Mouse (Mus musculus): ENCODE data around the gene Xpa. TPM values are rescaled to one million over a fixed set of nuclear protein-coding genes. Genes with fewer than 3 reads are reported as not detected.

The Xpa gene
- polyA plus RNA-seq, 1 experiment from 2014 or later, result 23.5 TPM

DNA sequence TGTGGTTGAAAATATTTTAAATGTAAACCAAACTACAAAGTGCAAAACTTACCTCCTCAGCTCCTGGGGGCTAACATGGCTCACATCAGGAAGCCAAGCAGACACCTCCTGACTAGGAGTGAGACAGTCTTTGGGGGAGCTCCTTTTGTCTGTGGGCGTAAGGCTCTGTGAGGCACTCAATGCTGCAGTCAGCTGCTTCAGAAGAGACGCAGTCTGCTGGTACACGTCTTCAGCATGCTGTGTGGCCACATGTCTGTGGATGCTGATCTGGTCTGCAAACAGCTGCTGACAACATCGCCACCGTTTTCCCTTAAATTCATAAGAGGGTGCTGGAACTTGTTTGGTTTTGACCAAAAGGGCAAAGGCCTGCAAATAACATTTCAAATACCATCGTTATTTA is 64.3 kb downstream of the Xpa start:
- H3K9me3 ChIP-seq (ENCODE audit: control insufficient read depth, low read length), result no peaks in the 10 kb centered on the region; the same call in 1 of the 2 replicates
- no peak for ATAC-seq
- no peak overlapping the region for H3K4me3 ChIP-seq (ENCODE audit: low read length)
- H3K4me1 ChIP-seq (ENCODE audit: control insufficient read depth, insufficient read depth, low read depth, low read length), result peaks cover 2% of the 10 kb centered on the region
- H3K4me2 ChIP-seq (ENCODE audit: low read length), result no peak overlapping the region
- no peak overlapping the region for H3K9ac ChIP-seq (ENCODE audit: low read depth, low read length)
- H3K36me3 ChIP-seq (ENCODE audit: control insufficient read depth, insufficient read depth, low read length), result peaks cover 26% of the 10 kb centered on the region
- no peaks in the 10 kb centered on the region for H3K27me3 ChIP-seq (replicated peaks; ENCODE audit: control insufficient read depth, insufficient read depth, low read length)
- H3K27ac ChIP-seq (ENCODE audit: low read depth, low read length), result no peak overlapping the region
- WGBS, result 88% methylated on average over 6 of the region's 6 CpGs

DNA sequence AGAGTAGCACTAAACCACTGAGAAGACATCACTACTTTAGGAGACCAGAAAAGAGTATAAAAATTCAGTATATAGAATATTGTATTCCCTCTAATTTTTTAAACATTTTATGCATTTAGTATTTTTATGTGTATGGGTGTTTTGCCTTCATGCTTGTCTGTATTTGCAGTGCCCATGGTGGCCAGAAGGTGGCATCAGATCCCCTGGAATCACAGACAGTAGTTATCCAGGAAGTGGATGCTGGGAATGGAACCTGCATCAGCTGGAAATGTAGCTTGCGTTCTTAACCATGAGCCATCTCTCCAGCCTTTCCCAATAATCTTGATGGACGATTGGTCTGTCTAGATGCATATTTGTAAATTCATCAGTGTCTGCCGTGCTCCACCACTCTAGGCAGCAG is 65.9 kb downstream of the Xpa start:
- Histone ChIP-seq H3K9me3 (ENCODE audit: control insufficient read depth, low read length) (no peaks in the 10 kb centered on the region; the same call in 1 of the 2 replicates), H3K36me3 (ENCODE audit: control insufficient read depth, insufficient read depth, low read length) (peaks cover 32% of the 10 kb centered on the region), H3K27me3 (replicated peaks; ENCODE audit: control insufficient read depth, insufficient read depth, low read length) (no peaks in the 10 kb centered on the region), H3K4me1 (ENCODE audit: control insufficient read depth, insufficient read depth, low read depth, low read length) (no peaks in the 10 kb centered on the region), H3K4me3 (ENCODE audit: low read length) (no peak overlapping the region), H3K4me2 (ENCODE audit: low read length) (no peak overlapping the region), H3K27ac (ENCODE audit: low read depth, low read length) (no peak overlapping the region), H3K9ac (ENCODE audit: low read depth, low read length) (no peak overlapping the region)
- ATAC-seq, result no peak
- WGBS, result 59% methylated on average over 3 of the region's 3 CpGs

DNA sequence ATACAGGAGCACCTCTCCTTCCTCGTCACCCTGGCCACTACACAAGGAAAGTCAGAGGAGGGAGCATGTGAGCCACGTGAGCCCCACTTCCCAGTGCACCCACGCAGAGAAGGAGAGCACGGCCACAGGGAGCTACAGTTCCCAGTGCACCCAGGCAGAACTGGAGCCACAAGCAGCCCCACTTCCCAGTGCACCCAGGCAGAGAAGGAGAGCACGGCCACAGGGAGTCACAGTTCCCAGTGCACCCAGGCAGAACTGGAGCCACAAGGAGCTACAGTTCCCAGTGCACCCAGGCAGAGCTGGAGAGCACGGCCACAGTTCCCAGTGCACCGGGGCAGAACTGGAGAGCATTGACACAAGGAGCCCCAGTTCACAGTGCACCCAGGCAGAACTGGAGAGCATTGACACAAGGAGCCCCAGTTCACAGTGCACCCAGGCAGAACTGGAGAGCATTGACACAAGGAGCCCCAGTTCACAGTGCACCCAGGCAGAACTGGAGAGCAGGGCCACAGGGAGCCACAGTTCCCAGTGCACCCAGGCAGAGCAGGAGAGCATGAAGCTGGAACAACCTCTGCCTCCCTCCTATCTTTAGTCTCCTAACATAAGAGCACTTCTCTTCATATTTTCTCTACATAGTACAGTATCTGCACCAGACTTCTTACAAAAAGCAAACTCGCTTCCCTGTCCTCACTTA is 66.7 kb downstream of the Xpa start:
- no peak overlapping the region for H3K4me2 ChIP-seq (ENCODE audit: low read length)
- no peak overlapping the region for H3K9ac ChIP-seq (ENCODE audit: low read depth, low read length)
- H3K36me3 ChIP-seq (ENCODE audit: control insufficient read depth, insufficient read depth, low read length), result peaks cover 39% of the 10 kb centered on the region
- H3K4me1 ChIP-seq (ENCODE audit: control insufficient read depth, insufficient read depth, low read depth, low read length), result no peaks in the 10 kb centered on the region
- WGBS, result 87% methylated on average over 8 of the region's 8 CpGs
- no peak overlapping the region for H3K4me3 ChIP-seq (ENCODE audit: low read length)
- no peaks in the 10 kb centered on the region for H3K27me3 ChIP-seq (replicated peaks; ENCODE audit: control insufficient read depth, insufficient read depth, low read length)
- H3K9me3 ChIP-seq (ENCODE audit: control insufficient read depth, low read length), result no peaks in the 10 kb centered on the region; the same call in 1 of the 2 replicates
- no peak overlapping the region for H3K27ac ChIP-seq (ENCODE audit: low read depth, low read length)
- ATAC-seq, result no peak

DNA sequence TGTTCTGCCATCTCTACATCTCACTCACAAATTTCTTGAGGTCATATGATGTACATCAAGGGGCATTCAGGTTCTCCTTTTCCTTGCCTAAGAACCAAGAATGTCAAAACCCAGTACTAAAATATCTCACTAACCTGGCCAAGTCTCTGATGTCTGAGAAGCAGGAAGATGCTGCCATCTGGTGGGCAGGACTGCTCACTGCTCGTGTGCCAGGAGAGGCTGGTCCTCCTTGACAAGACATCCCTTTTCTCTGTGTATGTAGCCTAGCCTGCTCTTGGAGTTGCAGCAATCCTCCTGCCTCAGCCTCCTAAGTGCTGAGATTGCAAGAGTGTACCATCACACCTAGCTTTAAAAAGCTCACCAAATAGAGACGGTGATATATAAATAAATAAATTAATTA is 69.6 kb downstream of the Xpa start:
- Histone ChIP-seq H3K4me2 (ENCODE audit: low read length) (no peak overlapping the region), H3K36me3 (ENCODE audit: control insufficient read depth, insufficient read depth, low read length) (peaks cover 38% of the 10 kb centered on the region), H3K27ac (ENCODE audit: low read depth, low read length) (no peak overlapping the region), H3K27me3 (replicated peaks; ENCODE audit: control insufficient read depth, insufficient read depth, low read length) (no peaks in the 10 kb centered on the region), H3K4me3 (ENCODE audit: low read length) (no peak overlapping the region), H3K9ac (ENCODE audit: low read depth, low read length) (no peak overlapping the region), H3K4me1 (ENCODE audit: control insufficient read depth, insufficient read depth, low read depth, low read length) (no peaks in the 10 kb centered on the region), H3K9me3 (ENCODE audit: control insufficient read depth, low read length) (no peaks in the 10 kb centered on the region; the same call in 1 of the 2 replicates)
- ATAC-seq, result peak; percentile 63; the same call in 1 of the 2 replicates
- 57% methylated on average over 2 of the region's 2 CpGs for WGBS

DNA sequence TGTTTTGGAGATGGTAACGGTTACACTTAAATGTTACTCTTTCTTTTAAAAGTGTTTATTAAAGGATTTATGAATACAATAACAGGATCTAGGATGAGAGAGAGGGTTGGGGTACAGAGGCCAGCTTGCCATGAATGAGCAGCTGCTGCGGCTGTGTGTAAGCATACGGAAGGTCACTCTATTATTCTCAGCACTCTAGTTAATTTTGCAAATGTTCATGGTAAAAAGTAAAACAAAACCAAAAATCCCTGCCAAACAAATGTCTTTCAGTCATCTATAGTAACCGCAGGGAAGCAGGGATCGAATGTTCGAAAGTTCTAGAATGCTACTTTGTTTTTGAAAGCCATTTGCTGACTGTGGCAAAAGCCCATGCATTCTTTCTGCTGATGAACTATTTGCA is 72.8 kb downstream of the Xpa start:
- Histone ChIP-seq H3K9me3 (ENCODE audit: control insufficient read depth, low read length) (no peaks in the 10 kb centered on the region), H3K9ac (ENCODE audit: low read depth, low read length) (no peak overlapping the region), H3K36me3 (ENCODE audit: control insufficient read depth, insufficient read depth, low read length) (peaks cover 42% of the 10 kb centered on the region), H3K4me3 (ENCODE audit: low read length) (no peak overlapping the region), H3K27me3 (replicated peaks; ENCODE audit: control insufficient read depth, insufficient read depth, low read length) (no peaks in the 10 kb centered on the region), H3K4me1 (ENCODE audit: control insufficient read depth, insufficient read depth, low read depth, low read length) (no peaks in the 10 kb centered on the region), H3K27ac (ENCODE audit: low read depth, low read length) (no peak overlapping the region), H3K4me2 (ENCODE audit: low read length) (no peak overlapping the region)
- ATAC-seq, result no peak
- WGBS, result 95% methylated on average over 6 of the region's 6 CpGs

DNA sequence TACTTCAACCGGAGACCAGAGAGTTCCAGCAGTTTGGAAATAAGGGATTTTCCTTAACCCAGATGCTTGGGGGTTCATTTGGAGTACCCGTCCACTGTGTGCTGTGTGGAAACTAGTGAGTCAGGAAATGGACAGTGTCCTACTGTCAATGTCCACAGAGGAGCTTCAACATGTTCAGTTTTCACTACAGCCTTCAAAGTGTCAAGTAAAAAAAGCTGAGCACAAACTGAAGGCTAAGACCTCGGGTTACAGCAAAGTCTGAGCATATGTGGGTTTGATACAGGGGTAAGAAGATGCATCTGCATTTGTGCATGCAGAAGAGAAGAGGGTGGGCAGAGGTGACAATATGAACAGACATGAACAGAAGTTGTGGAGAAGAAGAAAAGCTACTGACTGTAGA is 75.3 kb downstream of the Xpa start:
- ATAC-seq, result no peak
- no peaks in the 10 kb centered on the region for H3K27me3 ChIP-seq (replicated peaks; ENCODE audit: control insufficient read depth, insufficient read depth, low read length)
- no peak overlapping the region for H3K9ac ChIP-seq (ENCODE audit: low read depth, low read length)
- H3K27ac ChIP-seq (ENCODE audit: low read depth, low read length), result no peak overlapping the region
- no peaks in the 10 kb centered on the region for H3K4me1 ChIP-seq (ENCODE audit: control insufficient read depth, insufficient read depth, low read depth, low read length)
- peaks cover 47% of the 10 kb centered on the region for H3K36me3 ChIP-seq (ENCODE audit: control insufficient read depth, insufficient read depth, low read length)
- H3K4me3 ChIP-seq (ENCODE audit: low read length), result no peak overlapping the region
- H3K4me2 ChIP-seq (ENCODE audit: low read length), result no peak overlapping the region
- 88% methylated on average over 3 of the region's 3 CpGs for WGBS
- H3K9me3 ChIP-seq (ENCODE audit: control insufficient read depth, low read length), result no peaks in the 10 kb centered on the region

DNA sequence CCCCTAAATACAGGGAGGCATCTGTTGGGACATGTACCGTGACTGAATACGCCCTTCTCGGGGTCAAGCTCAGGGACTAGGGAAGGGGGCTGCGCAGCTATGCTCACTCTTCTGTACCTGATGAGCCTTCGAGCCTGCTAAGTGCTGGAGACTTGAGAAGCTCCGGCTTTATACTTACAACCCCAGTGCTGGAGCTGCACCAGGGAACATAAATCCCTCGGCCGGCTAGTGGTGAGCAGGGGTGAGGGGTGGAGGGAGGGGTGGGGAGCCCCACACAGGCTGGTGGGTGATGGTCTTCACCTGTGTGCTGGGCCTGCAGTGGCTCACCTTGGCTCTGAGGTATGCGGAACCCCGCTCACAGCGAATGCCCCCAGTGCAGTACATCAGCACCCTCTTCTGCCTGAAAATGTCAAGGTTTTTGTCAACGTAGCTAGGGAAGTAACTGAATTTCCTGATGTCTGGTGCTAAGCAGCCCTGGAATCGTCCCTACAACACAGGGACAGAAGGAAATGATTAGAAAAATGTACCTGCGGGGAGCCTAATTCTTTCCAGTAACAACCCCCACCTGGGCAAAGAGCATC is 76.5 kb downstream of the Xpa start:
- Histone ChIP-seq H3K27ac (ENCODE audit: low read depth, low read length) (no peak overlapping the region), H3K4me3 (ENCODE audit: low read length) (no peak overlapping the region), H3K9ac (ENCODE audit: low read depth, low read length) (no peak overlapping the region), H3K27me3 (replicated peaks; ENCODE audit: control insufficient read depth, insufficient read depth, low read length) (no peaks in the 10 kb centered on the region), H3K36me3 (ENCODE audit: control insufficient read depth, insufficient read depth, low read length) (peaks cover 37% of the 10 kb centered on the region), H3K4me1 (ENCODE audit: control insufficient read depth, insufficient read depth, low read depth, low read length) (no peaks in the 10 kb centered on the region), H3K4me2 (ENCODE audit: low read length) (no peak overlapping the region), H3K9me3 (ENCODE audit: control insufficient read depth, low read length) (no peaks in the 10 kb centered on the region)
- ATAC-seq, result no peak
- WGBS, result 96% methylated on average over 14 of the region's 14 CpGs

DNA sequence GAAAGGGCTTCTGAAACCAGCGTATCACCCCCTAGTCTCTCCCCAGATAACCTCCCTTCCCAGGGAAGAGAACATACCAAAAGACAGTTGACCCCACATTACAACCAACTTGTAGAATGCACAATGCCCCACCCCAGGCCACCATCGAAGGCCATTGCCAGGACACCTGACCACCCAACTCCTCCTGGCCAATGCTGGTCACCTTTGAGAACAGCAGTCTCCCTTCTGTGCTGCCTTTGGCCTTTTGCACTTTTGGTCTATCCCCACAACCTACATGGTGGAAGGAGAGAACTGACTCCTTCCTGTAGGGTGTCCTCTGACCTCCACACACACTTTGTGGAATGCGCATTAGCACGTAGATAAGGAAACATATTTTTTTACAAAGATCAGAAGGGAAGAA is 78.6 kb downstream of the Xpa start:
- no peak for ATAC-seq
- H3K9ac ChIP-seq (ENCODE audit: low read depth, low read length), result no peak overlapping the region
- peaks cover 35% of the 10 kb centered on the region for H3K36me3 ChIP-seq (ENCODE audit: control insufficient read depth, insufficient read depth, low read length)
- no peak overlapping the region for H3K27ac ChIP-seq (ENCODE audit: low read depth, low read length)
- H3K27me3 ChIP-seq (replicated peaks; ENCODE audit: control insufficient read depth, insufficient read depth, low read length), result no peaks in the 10 kb centered on the region
- H3K4me1 ChIP-seq (ENCODE audit: control insufficient read depth, insufficient read depth, low read depth, low read length), result no peaks in the 10 kb centered on the region
- H3K4me3 ChIP-seq (ENCODE audit: low read length), result no peak overlapping the region
- 95% methylated on average over 4 of the region's 4 CpGs for WGBS
- H3K4me2 ChIP-seq (ENCODE audit: low read length), result no peak overlapping the region
- no peaks in the 10 kb centered on the region for H3K9me3 ChIP-seq (ENCODE audit: control insufficient read depth, low read length)

DNA sequence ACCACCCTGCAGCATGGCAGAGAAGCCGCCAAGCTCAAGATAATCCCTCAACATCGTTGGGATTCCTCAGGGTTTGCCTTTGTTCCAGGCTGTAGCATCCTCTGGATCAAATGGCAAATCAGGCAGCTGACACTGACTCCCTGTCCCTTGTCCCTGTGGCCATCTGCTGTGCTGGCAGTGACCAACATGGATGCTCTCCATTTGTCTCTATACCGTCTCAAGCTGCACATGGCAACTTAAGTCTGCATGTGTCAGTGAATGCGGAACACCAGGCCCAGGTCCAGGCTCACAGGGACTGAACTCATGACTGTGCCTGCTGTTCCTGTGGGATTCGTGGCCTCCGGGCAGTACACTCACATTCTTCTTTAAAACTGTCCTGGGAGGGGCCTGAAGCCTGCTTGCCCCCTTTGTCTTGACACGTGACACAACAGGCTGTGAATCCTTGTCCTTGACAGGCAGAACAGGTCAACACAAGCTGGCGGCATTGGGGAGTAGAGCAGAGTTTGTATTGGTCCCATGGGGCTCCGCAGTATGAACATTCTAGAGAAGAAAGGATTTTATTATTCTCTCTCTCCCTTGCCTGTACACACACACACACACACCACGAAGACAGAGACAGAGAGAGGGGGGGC is 79.5 kb downstream of the Xpa start:
- Histone ChIP-seq H3K27ac (ENCODE audit: low read depth, low read length) (no peak overlapping the region), H3K9me3 (ENCODE audit: control insufficient read depth, low read length) (no peaks in the 10 kb centered on the region), H3K36me3 (ENCODE audit: control insufficient read depth, insufficient read depth, low read length) (peaks cover 34% of the 10 kb centered on the region), H3K27me3 (replicated peaks; ENCODE audit: control insufficient read depth, insufficient read depth, low read length) (no peaks in the 10 kb centered on the region), H3K9ac (ENCODE audit: low read depth, low read length) (no peak overlapping the region), H3K4me2 (ENCODE audit: low read length) (no peak overlapping the region), H3K4me3 (ENCODE audit: low read length) (no peak overlapping the region), H3K4me1 (ENCODE audit: control insufficient read depth, insufficient read depth, low read depth, low read length) (no peaks in the 10 kb centered on the region)
- WGBS, result 65% methylated on average over 10 of the region's 10 CpGs
- ATAC-seq, result peak; percentile 50; the same call in 1 of the 2 replicates
